Mouse (Mus musculus) inflammation-experienced regulatory T-cells, adult 16 weeks (primary cell): ENCODE data around the gene B9d2. TPM values are rescaled to one million over a fixed set of nuclear protein-coding genes. Genes with fewer than 3 reads are reported as not detected.

Experiments
- polyA plus RNA-seq: library from polyadenylated mRNA; unstranded; fragments of 100-300 nt; shearing (Covaris generic); gene quantifications from one replicate; pipeline ENCODE4 v1.2.1, GENCODE M21; 2017

B9d2 gene
- 57.4 TPM for polyA plus RNA-seq

DNA sequence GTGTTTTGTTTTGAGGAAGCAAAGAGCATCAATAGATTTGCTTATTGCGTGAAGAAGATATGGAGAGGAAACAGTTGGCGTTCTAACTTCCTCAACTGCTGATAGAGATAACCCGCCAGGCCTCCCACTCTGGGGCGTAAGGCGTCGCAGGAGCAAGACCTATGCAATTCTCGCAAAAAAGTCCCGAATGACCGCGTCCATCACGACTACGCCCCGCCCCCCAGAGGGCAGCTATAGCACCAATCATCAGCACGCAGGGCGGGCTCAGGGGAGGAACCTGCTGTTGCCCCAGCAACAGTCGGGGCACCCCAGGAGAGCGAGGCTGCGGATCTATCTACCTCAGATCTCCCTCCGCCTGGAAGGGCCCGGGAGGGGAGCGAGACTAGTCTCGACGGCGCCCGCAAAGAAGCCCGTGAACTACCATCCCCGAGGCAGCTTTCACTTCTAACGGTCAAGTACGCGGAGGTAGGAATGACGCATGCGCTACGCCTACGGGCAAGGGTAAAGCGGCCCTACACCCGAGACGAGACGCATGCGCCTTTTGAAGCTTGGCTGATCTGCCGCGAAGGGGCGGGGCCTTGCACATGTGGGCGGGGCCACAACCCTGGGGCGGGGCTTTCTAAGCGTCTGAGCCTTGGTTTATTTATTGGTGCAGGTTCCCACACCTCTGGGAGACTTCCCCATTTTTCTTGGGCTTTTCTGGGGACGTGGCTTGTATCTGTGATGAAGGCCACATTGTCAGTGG is at the start of gene B9d2:
B9d2 (plus strand) TSS at position 267 of the 745 bp plus-strand sequence.

GRCm38 (mm10) chr7:25658657-25659472 is 21.7 kb upstream of the B9d2 start, which contains the start of the genes Bckdha and Exosc5:
Bckdha (minus strand) TSS chr7:25658981.
Exosc5 (plus strand) TSS chr7:25659164.

GRCm38 (mm10) chr7:25674719-25675300 is 5.8 kb upstream of the B9d2 start, which contains the start of gene Tmem91:
Tmem91 (minus strand) TSS chr7:25675166.

DNA sequence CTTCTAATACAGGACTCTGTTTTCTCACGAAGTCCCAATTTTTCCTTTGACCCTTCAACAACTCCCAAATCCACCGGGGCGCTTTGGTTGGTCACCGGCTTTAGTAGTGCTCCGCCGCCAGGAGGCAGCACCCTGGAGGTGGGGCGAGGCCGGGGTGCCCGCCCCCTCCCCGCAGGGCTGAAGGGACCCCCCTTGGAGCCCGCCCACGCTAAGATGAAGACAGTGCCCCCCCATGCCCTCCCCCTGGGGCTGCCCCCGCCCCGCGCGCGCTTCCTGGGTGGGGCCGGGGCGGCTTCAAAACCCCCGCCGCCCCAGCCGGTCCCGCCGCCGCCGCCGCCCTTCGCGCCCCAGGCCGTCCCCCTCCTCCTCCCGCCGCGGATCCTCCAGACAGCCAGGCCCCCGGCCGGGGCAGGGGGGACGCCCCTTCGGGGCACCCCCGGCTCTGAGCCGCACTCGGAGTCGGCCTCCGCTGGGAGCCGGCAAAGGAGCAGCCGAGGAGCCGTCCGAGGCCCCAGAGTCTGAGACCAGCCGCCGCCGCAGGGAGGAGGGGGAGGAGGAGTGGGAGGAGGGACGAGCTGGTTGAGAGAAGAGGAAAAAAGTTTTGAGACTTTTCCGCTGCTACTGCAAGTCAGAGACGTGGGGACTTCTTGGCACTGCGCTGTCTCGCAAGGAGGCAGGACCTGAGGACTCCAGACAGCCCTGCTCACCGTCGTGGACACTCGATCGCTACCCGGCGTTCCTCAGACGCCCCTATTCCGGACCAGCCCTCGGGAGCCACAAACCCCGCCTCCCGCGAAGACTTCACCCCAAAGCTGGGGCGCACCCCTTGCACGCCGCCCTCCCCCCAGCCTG is 6.3 kb downstream of the B9d2 start, which contains the start of gene Tgfb1:
Tgfb1 (plus strand) TSS at position 323 of the 852 bp plus-strand sequence.

GRCm38 (mm10) chr7:25718788-25719417 is 38.3 kb downstream of the B9d2 start, which contains the start of gene Ccdc97:
Ccdc97 (minus strand) TSS chr7:25719088.

Other genes starting within 250 kb of the B9d2 start
- gene Ceacam1, start 203.2 kb upstream of the B9d2 start, polyA plus RNA-seq: 0.60 TPM
- not detected for gene Ceacam2, start 140.9 kb upstream of the B9d2 start, polyA plus RNA-seq
- not detected for gene Erich4, start 64.9 kb upstream of the B9d2 start, polyA plus RNA-seq
- 78.3 TPM for gene Dmac2, start 61.4 kb upstream of the B9d2 start, polyA plus RNA-seq
- gene B3gnt8, start 54.1 kb upstream of the B9d2 start, polyA plus RNA-seq: 0.84 TPM
- gene Bckdha, start 21.8 kb upstream of the B9d2 start, polyA plus RNA-seq: 58.4 TPM
- 124 TPM for gene Exosc5, start 21.6 kb upstream of the B9d2 start, polyA plus RNA-seq
- gene Tmem91, start 5.6 kb upstream of the B9d2 start, polyA plus RNA-seq: 5.8 TPM
- gene Tgfb1, start 6.2 kb downstream of the B9d2 start, polyA plus RNA-seq: 74.0 TPM
- gene Ccdc97, start 38.3 kb downstream of the B9d2 start, polyA plus RNA-seq: 78.0 TPM
- gene Hnrnpul1, start 74.0 kb downstream of the B9d2 start, polyA plus RNA-seq: 64.0 TPM
- gene Axl, start 107.9 kb downstream of the B9d2 start, polyA plus RNA-seq: 66.4 TPM
- 5.8 TPM for gene Cyp2s1, start 136.1 kb downstream of the B9d2 start, polyA plus RNA-seq
- not detected for gene Cyp2b10, start 216.8 kb downstream of the B9d2 start, polyA plus RNA-seq